Mouse (Mus musculus) liver, embryonic 11.5 days (tissue): Measurements from ENCODE around the gene Fopnl. TPM values are rescaled to one million over a fixed set of nuclear protein-coding genes. Genes with fewer than 3 reads are reported as not detected.
A peak's percentile ranks its signal among the peaks of the same experiment; 100 is the strongest.

Experiments
- ATAC-seq: fragments of 200-750 bp; cut with Nextera tagmentation; replicated peaks from 2 replicates; pipeline ENCODE4 v1.8.0; 2017; ENCODE audit warnings: moderate number of reproducible peaks, mild to moderate bottlenecking, moderate TSS enrichment, moderate library complexity; ENCODE audit not compliant: low FRiP score
- DNase-seq: peaks from one replicate; pipeline ENCODE4 v3.0.0-alpha.2; 2017; ENCODE audit warnings: low spot score
- H3K27ac ChIP-seq: fragments of 300-500 bp; sonication (generic); 2 replicates; pipeline ENCODE4 v1.5.1; 2014; ENCODE audit warnings: mild to moderate bottlenecking, low read depth, low read length, control low read depth
- H3K27me3 ChIP-seq: fragments of 300-500 bp; sonication (generic); replicated peaks from 2 replicates; pipeline ENCODE4 v1.6.1; 2014; ENCODE audit warnings: low read length, mixed read lengths; ENCODE audit not compliant: control insufficient read depth, insufficient read depth
- H3K36me3 ChIP-seq: fragments of 300-500 bp; sonication (generic); 2 replicates; pipeline ENCODE4 v1.6.1; 2014; ENCODE audit warnings: mild to moderate bottlenecking, low read length, moderate library complexity, mixed read lengths; ENCODE audit not compliant: control insufficient read depth, insufficient read depth
- H3K4me1 ChIP-seq: fragments of 300-500 bp; sonication (generic); replicated peaks from 2 replicates; pipeline ENCODE4 v1.6.1; 2014; ENCODE audit warnings: low read length, mixed read lengths; ENCODE audit not compliant: control insufficient read depth, insufficient read depth
- H3K4me2 ChIP-seq: fragments of 300-500 bp; sonication (generic); 2 replicates; pipeline ENCODE4 v1.6.1; 2014; ENCODE audit warnings: mild to moderate bottlenecking, control low read depth, moderate library complexity
- H3K4me3 ChIP-seq: fragments of 300-500 bp; sonication (generic); 2 replicates; pipeline ENCODE4 v1.5.1; 2014; ENCODE audit warnings: low read depth, low read length, control low read depth
- H3K9ac ChIP-seq: fragments of 300-500 bp; sonication (generic); 2 replicates; pipeline ENCODE4 v1.6.1; 2014; ENCODE audit warnings: low read depth, low read length, control low read depth
- H3K9me3 ChIP-seq: fragments of 300-500 bp; sonication (generic); 2 replicates; pipeline ENCODE4 v1.6.1; 2016; ENCODE audit warnings: low read length, inconsistent platforms, mixed read lengths; ENCODE audit not compliant: control insufficient read depth
- WGBS: fragments of 180-500 bp; shearing (Covaris S2); extraction: QIAGEN DNeasy Blood & Tissue Kit; methylation state at CpG from one replicate; pipeline ENCODE4 v1.1.7; 2014; 5-methylcytosine and 5-hydroxymethylcytosine counted together
- polyA plus RNA-seq: library from polyadenylated mRNA; unstranded; fragments of >200 nt; fragmentation: Nextera tagmentation; extraction: Ambion mirVana; gene quantifications from 2 replicates; pipeline ENCODE4 v1.2.1, GENCODE M21; 2014

Fopnl gene
- polyA plus RNA-seq, 1 experiment from 2014 or later: 106 TPM

GRCm38 (mm10) chr16:14312914-14313313, 4.3 kb downstream of the Fopnl start:
- H3K27ac ChIP-seq: no peak overlapping the region
- H3K9ac ChIP-seq: no peak overlapping the region
- H3K4me1 ChIP-seq: peaks cover 22% of the 10 kb centered on the region
- H3K4me2 ChIP-seq: no peak overlapping the region
- no peaks in the 10 kb centered on the region for H3K9me3 ChIP-seq
- 91% methylated on average over 7 of the region's 7 CpGs for WGBS
- H3K36me3 ChIP-seq: peaks cover 7% of the 10 kb centered on the region
- no peak for ATAC-seq
- no peak for DNase-seq
- no peaks in the 10 kb centered on the region for H3K27me3 ChIP-seq
- no peak overlapping the region for H3K4me3 ChIP-seq

- no peak for DNase-seq
- Histone ChIP-seq H3K4me2 (no peak overlapping the region), H3K27ac (no peak overlapping the region), H3K36me3 (peaks cover 7% of the 10 kb centered on the region), H3K4me1 (peaks cover 31% of the 10 kb centered on the region), H3K27me3 (no peaks in the 10 kb centered on the region), H3K9ac (no peak overlapping the region), H3K4me3 (no peak overlapping the region), H3K9me3 (no peaks in the 10 kb centered on the region)
- no peak for ATAC-seq
- 38% methylated on average over 6 of the region's 6 CpGs for WGBS
Measured at GRCm38 (mm10) chr16:14311371-14311770, 5.8 kb downstream of the Fopnl start.

GRCm38 (mm10) chr16:14309833-14310232, 7.4 kb downstream of the Fopnl start:
- no peak overlapping the region; the same call in 1 of the 2 replicates for H3K27ac ChIP-seq
- 39% methylated on average over 3 of the region's 3 CpGs for WGBS
- DNase-seq: no peak
- H3K9ac ChIP-seq: no peak overlapping the region
- H3K27me3 ChIP-seq: no peaks in the 10 kb centered on the region
- peaks cover 24% of the 10 kb centered on the region for H3K4me1 ChIP-seq
- peak; percentile 68 for ATAC-seq
- peak overlapping the region; percentile 31; the same call in 1 of the 2 replicates for H3K4me2 ChIP-seq
- no peaks in the 10 kb centered on the region for H3K9me3 ChIP-seq
- peaks cover 7% of the 10 kb centered on the region for H3K36me3 ChIP-seq
- no peak overlapping the region for H3K4me3 ChIP-seq

- no peaks in the 10 kb centered on the region for H3K9me3 ChIP-seq
- H3K4me3 ChIP-seq: 0 out of 2 replicates have a peak overlapping the region, but pooled peaks have one; percentile 9
- WGBS: 54% methylated on average over 6 of the region's 6 CpGs
- H3K9ac ChIP-seq: peak overlapping the region; percentile 23
- peak overlapping the region; percentile 91 for H3K27ac ChIP-seq
- H3K4me2 ChIP-seq: peak overlapping the region; percentile 55
- H3K4me1 ChIP-seq: peaks cover 24% of the 10 kb centered on the region
- peaks cover 7% of the 10 kb centered on the region for H3K36me3 ChIP-seq
- ATAC-seq (peak; percentile 90), DNase-seq (peak; percentile 38)
- no peaks in the 10 kb centered on the region for H3K27me3 ChIP-seq
Measured at GRCm38 (mm10) chr16:14308245-14309073, 8.7 kb downstream of the Fopnl start.

- Histone ChIP-seq H3K9me3 (no peaks in the 10 kb centered on the region), H3K4me2 (peak overlapping the region; percentile 55; the same call in 1 of the 2 replicates), H3K4me1 (peaks cover 24% of the 10 kb centered on the region), H3K27ac (peak overlapping the region; percentile 91), H3K36me3 (peaks cover 7% of the 10 kb centered on the region), H3K9ac (peak overlapping the region; percentile 39; the same call in 1 of the 2 replicates), H3K4me3 (no peak overlapping the region), H3K27me3 (no peaks in the 10 kb centered on the region)
- DNase-seq: no peak
- WGBS: 43% methylated on average over 1 of the region's 1 CpGs
- peak; percentile 66 for ATAC-seq
Measured at GRCm38 (mm10) chr16:14307373-14307772, 9.8 kb downstream of the Fopnl start.

- peaks cover 24% of the 10 kb centered on the region for H3K4me1 ChIP-seq
- H3K36me3 ChIP-seq: peaks cover 6% of the 10 kb centered on the region
- no peaks in the 10 kb centered on the region for H3K27me3 ChIP-seq
- H3K9me3 ChIP-seq: no peaks in the 10 kb centered on the region
- H3K4me2 ChIP-seq: no peak overlapping the region
- no peak overlapping the region; the same call in 1 of the 2 replicates for H3K27ac ChIP-seq
- ATAC-seq: no peak
- no peak overlapping the region for H3K4me3 ChIP-seq
- 89% methylated on average over 1 of the region's 1 CpGs for WGBS
- no peak for DNase-seq
- H3K9ac ChIP-seq: no peak overlapping the region
Measured at GRCm38 (mm10) chr16:14306451-14306850, 10.8 kb downstream of the Fopnl start.

DNA sequence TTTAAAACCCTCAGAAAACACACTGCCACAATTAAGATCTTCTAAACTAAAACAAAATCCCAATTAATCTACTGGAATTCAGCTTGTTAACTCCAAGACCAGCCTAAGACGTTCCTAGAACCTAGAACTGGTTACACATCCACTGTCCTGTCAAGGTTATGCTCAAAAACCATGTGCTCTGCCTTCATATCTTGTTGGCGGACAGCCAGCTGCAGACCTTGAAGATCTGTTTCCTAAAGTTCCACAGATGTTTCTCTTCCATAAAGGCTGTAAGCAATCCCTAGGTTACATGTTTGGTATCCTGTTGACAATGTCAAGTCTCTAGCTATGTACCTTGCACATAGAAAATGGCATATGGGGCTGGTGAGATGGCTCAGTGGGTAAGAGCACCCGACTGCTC, 12.4 kb downstream of the Fopnl start:
- DNase-seq (no peak), ATAC-seq (no peak)
- Histone ChIP-seq H3K4me2 (no peak overlapping the region), H3K9ac (no peak overlapping the region), H3K4me1 (peaks cover 14% of the 10 kb centered on the region), H3K27me3 (no peaks in the 10 kb centered on the region), H3K36me3 (peaks cover 7% of the 10 kb centered on the region; the same call in 1 of the 2 replicates), H3K4me3 (no peak overlapping the region), H3K9me3 (no peaks in the 10 kb centered on the region), H3K27ac (no peak overlapping the region)
- WGBS: 85% methylated on average over 3 of the region's 3 CpGs

GRCm38 (mm10) chr16:14303676-14304075, 13.5 kb downstream of the Fopnl start:
- ATAC-seq: no peak
- 85% methylated on average over 7 of the region's 7 CpGs for whole genome bisulfite sequencing
- no peak overlapping the region for H3K27ac ChIP-seq

GRCm38 (mm10) chr16:14303148-14303547, 14.1 kb downstream of the Fopnl start:
- no peak overlapping the region for H3K9ac ChIP-seq
- ATAC-seq: no peak
- H3K27me3 ChIP-seq: no peaks in the 10 kb centered on the region
- 86% methylated on average over 2 of the region's 2 CpGs for WGBS
- no peak overlapping the region for H3K4me3 ChIP-seq
- H3K36me3 ChIP-seq: peaks cover 11% of the 10 kb centered on the region; the same call in 1 of the 2 replicates
- peaks cover 13% of the 10 kb centered on the region for H3K4me1 ChIP-seq
- H3K4me2 ChIP-seq: no peak overlapping the region
- DNase-seq: no peak
- no peaks in the 10 kb centered on the region for H3K9me3 ChIP-seq
- H3K27ac ChIP-seq: no peak overlapping the region

More at GRCm38 (mm10) chr16:14303676-14304075, 13.5 kb downstream of the Fopnl start:
- Histone ChIP-seq H3K27me3 (no peaks in the 10 kb centered on the region), H3K36me3 (peaks cover 11% of the 10 kb centered on the region; the same call in 1 of the 2 replicates), H3K4me2 (no peak overlapping the region), H3K4me1 (peaks cover 14% of the 10 kb centered on the region), H3K9me3 (no peaks in the 10 kb centered on the region), H3K4me3 (no peak overlapping the region), H3K9ac (no peak overlapping the region)
- no peak for DNase-seq
